Mouse (Mus musculus): ENCODE measurements around the gene Zfp459.

GRCm38 (mm10) chr13:67428116-67428515 lies 6.9 kb upstream of the Zfp459 start:
- TF ChIP-seq GATA1 (IDR thresholded peaks at IDR 0.05; ENCODE audit: borderline replicate concordance, low read length) (no peak), FLI1 (IDR thresholded peaks at IDR 0.05; ENCODE audit: low read length) (no peak)
